Mouse (Mus musculus): ENCODE data around the gene Gdf1. TPM values are rescaled to one million over a fixed set of nuclear protein-coding genes. Genes with fewer than 3 reads are reported as not detected.

Gdf1 gene
- polyA plus RNA-seq, 1 experiment from 2014 or later: not detected

DNA sequence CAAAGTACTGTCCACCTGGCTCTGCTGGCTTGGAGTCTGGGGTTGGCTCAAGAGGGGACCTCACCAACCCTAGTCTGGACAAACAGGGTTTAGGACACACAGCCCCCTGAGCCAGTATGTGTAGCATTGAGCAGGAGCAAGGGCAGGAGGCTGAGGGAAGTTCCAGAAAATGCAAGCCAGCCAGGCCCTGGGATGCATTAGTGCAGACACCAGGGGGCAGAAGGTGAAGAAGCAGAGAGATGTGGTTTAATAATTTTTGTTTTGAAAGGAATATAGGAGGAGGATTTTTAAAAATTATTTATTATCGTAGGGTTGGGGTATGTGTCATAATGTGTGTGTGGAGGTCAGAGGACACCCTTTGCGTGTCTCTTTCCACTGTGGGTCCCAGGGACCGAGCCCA lies 5.9 kb upstream of the Gdf1 start:
- no peaks in the 10 kb centered on the region for H3K4me1 ChIP-seq (ENCODE audit: control insufficient read depth, insufficient read depth, low read length)
- H3K36me3 ChIP-seq (ENCODE audit: control insufficient read depth, insufficient read depth, low read length): peaks cover 80% of the 10 kb centered on the region
- ATAC-seq (ENCODE audit: low FRiP score, low TSS enrichment): no peak
- H3K27me3 ChIP-seq (ENCODE audit: control insufficient read depth, insufficient read depth, low read length): no peaks in the 10 kb centered on the region
- H3K9ac ChIP-seq (replicated peaks; ENCODE audit: low read length): no peak overlapping the region
- WGBS: 93% methylated on average over 3 of the region's 3 CpGs
- no peaks in the 10 kb centered on the region for H3K9me3 ChIP-seq (ENCODE audit: control insufficient read depth, low read length)
- no peak overlapping the region for H3K4me2 ChIP-seq (ENCODE audit: low read length)
- no peak for DNase-seq
- H3K4me3 ChIP-seq (replicated peaks; ENCODE audit: low read depth, low read length): no peak overlapping the region
- H3K27ac ChIP-seq (replicated peaks; ENCODE audit: low read depth, low read length): no peak overlapping the region

DNA sequence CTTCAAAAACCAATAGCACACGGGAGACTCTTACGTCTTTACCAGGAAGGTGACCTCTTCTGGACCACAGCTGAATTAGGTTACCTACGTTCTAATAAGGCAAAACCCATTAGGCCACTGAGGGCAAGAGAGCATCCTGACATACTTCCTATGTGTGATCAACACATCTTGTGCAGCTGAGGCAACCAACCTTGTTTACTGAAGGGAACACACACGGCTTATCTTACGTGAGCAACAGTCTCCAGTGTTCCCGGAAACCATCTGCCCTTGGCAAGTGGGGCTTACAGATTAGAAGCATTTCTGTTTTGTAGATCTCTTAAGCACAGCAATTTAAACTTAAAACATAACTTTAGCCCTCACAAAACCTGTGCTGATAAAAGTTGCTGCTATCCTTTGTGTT lies 2.1 kb upstream of the Gdf1 start:
- peaks cover 80% of the 10 kb centered on the region for H3K36me3 ChIP-seq (ENCODE audit: control insufficient read depth, insufficient read depth, low read length)
- no peak overlapping the region for H3K27ac ChIP-seq (replicated peaks; ENCODE audit: low read depth, low read length)
- ATAC-seq (ENCODE audit: low FRiP score, low TSS enrichment) (no peak), DNase-seq (no peak)
- H3K4me1 ChIP-seq (ENCODE audit: control insufficient read depth, insufficient read depth, low read length): peaks cover 15% of the 10 kb centered on the region; the same call in 1 of the 2 replicates
- H3K9ac ChIP-seq (replicated peaks; ENCODE audit: low read length): no peak overlapping the region
- 93% methylated on average over 6 of the region's 6 CpGs for WGBS
- H3K27me3 ChIP-seq (ENCODE audit: control insufficient read depth, insufficient read depth, low read length): no peaks in the 10 kb centered on the region
- no peaks in the 10 kb centered on the region for H3K9me3 ChIP-seq (ENCODE audit: control insufficient read depth, low read length)
- no peak overlapping the region for H3K4me3 ChIP-seq (replicated peaks; ENCODE audit: low read depth, low read length)
- no peak overlapping the region for H3K4me2 ChIP-seq (ENCODE audit: low read length)

DNA sequence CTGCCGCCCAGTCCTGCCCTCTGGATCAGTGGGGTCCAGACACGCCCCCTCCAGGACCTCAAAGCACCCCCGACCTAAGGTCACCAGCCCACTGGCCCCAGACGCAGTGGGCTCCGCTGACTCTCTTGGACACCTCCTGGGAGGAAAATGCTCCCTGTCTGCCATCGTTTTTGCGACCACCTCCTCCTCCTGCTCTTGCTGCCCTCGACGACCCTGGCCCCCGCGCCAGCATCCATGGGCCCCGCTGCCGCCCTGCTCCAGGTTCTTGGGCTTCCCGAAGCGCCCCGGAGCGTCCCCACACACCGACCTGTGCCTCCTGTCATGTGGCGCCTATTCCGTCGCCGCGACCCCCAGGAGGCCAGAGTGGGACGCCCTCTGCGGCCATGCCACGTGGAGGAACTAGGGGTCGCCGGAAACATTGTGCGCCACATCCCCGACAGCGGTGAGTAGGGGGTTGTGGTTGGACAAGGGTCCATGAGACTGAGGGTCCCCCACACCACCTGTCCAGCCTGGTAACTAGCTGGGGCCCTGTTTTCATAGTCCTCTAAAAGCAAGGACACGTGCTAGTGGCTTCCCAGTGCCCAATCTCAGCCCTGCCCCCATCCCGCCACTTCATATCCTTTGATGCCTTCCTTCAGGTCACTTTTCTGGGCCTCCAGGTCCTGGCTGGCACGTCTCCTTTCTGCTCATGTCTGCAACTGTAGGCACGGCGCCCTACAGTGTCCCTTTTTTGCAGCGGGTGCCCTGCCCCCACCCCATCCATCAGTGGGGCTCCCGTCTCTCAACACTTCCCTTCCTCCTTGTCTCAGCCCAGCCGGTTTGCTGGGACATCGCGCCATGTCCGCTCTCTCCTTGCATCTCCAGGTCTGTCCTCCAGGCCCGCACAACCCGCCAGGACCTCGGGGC lies 471 bp downstream of the Gdf1 start:
- H3K27ac ChIP-seq (replicated peaks; ENCODE audit: low read depth, low read length): peak overlapping the region; percentile 26; the same call in 1 of the 2 replicates
- H3K4me1 ChIP-seq (ENCODE audit: control insufficient read depth, insufficient read depth, low read length): peaks cover 15% of the 10 kb centered on the region; the same call in 1 of the 2 replicates
- no peak overlapping the region for H3K4me3 ChIP-seq (replicated peaks; ENCODE audit: low read depth, low read length)
- peaks cover 80% of the 10 kb centered on the region for H3K36me3 ChIP-seq (ENCODE audit: control insufficient read depth, insufficient read depth, low read length)
- peak; percentile 31 for DNase-seq
- no peaks in the 10 kb centered on the region for H3K27me3 ChIP-seq (ENCODE audit: control insufficient read depth, insufficient read depth, low read length)
- 0 out of 2 replicates have a peak overlapping the region, but pooled peaks have one; percentile 21 for H3K4me2 ChIP-seq (ENCODE audit: low read length)
- H3K9ac ChIP-seq (replicated peaks; ENCODE audit: low read length): no peak overlapping the region; the same call in 1 of the 2 replicates
- peak; percentile 11 for ATAC-seq (ENCODE audit: low FRiP score, low TSS enrichment)
- H3K9me3 ChIP-seq (ENCODE audit: control insufficient read depth, low read length): no peaks in the 10 kb centered on the region
- WGBS: 8% methylated on average over 45 of the region's 45 CpGs

DNA sequence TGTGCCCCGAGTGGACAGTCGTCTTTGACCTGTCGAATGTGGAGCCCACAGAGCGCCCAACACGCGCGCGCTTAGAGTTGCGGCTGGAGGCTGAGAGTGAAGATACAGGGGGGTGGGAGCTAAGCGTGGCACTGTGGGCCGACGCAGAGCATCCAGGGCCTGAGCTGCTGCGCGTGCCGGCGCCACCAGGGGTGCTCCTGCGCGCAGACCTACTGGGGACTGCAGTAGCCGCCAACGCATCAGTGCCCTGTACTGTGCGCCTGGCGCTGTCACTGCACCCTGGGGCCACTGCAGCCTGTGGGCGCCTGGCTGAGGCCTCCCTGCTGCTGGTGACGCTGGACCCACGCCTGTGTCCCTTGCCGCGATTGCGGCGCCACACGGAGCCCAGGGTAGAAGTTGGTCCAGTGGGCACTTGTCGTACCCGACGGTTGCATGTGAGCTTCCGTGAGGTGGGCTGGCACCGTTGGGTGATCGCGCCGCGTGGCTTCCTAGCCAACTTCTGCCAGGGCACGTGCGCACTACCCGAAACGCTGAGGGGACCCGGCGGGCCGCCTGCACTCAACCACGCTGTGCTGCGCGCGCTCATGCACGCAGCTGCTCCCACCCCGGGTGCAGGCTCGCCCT lies 1.2 kb downstream of the Gdf1 start:
- H3K36me3 ChIP-seq (ENCODE audit: control insufficient read depth, insufficient read depth, low read length): peaks cover 83% of the 10 kb centered on the region
- H3K9me3 ChIP-seq (ENCODE audit: control insufficient read depth, low read length): no peaks in the 10 kb centered on the region
- H3K9ac ChIP-seq (replicated peaks; ENCODE audit: low read length): 0 out of 2 replicates have a peak overlapping the region, but pooled peaks have one; percentile 12
- no peak overlapping the region for H3K4me3 ChIP-seq (replicated peaks; ENCODE audit: low read depth, low read length)
- WGBS: 23% methylated on average over 53 of the region's 53 CpGs
- H3K27me3 ChIP-seq (ENCODE audit: control insufficient read depth, insufficient read depth, low read length): no peaks in the 10 kb centered on the region
- DNase-seq (peak; percentile 82), ATAC-seq (ENCODE audit: low FRiP score, low TSS enrichment) (peak; percentile 74)
- H3K27ac ChIP-seq (replicated peaks; ENCODE audit: low read depth, low read length): peak overlapping the region; percentile 26; the same call in 1 of the 2 replicates
- H3K4me2 ChIP-seq (ENCODE audit: low read length): no peak overlapping the region; the same call in 1 of the 2 replicates
- peaks cover 15% of the 10 kb centered on the region; the same call in 1 of the 2 replicates for H3K4me1 ChIP-seq (ENCODE audit: control insufficient read depth, insufficient read depth, low read length)

DNA sequence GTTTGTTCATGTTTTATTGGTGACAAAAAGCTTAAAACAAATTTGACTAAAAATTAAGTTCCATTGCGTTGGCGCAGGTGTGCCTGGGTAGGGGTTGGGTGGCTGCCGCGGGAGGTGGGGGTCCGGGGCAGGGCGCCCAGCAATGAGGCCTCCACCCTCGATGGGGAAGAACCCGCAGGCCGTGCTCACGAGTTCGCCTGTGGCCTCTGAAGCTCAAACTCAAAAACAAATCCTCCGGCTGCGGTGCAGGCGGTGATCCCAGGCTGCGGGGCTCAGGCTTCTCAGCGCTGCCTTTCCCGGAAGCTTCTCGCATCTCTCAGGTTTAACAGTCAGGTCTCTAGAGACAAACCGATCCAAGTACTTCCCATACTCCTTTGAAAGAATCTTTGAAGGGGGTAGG lies 1.9 kb downstream of the Gdf1 start:
- no peak overlapping the region for H3K4me2 ChIP-seq (ENCODE audit: low read length)
- peak overlapping the region; percentile 57; the same call in 1 of the 2 replicates for H3K27ac ChIP-seq (replicated peaks; ENCODE audit: low read depth, low read length)
- peak overlapping the region; percentile 23; the same call in 1 of the 2 replicates for H3K9ac ChIP-seq (replicated peaks; ENCODE audit: low read length)

GRCm38 (mm10) chr8:70332070-70332877 lies 2.7 kb downstream of the Gdf1 start:
- no peaks in the 10 kb centered on the region for H3K9me3 ChIP-seq (ENCODE audit: control insufficient read depth, low read length)
- no peak overlapping the region for H3K9ac ChIP-seq (replicated peaks; ENCODE audit: low read length)
- no peaks in the 10 kb centered on the region for H3K27me3 ChIP-seq (ENCODE audit: control insufficient read depth, insufficient read depth, low read length)
- peaks cover 86% of the 10 kb centered on the region for H3K36me3 ChIP-seq (ENCODE audit: control insufficient read depth, insufficient read depth, low read length)
- WGBS: 25% methylated on average over 41 of the region's 41 CpGs
- ATAC-seq (ENCODE audit: low FRiP score, low TSS enrichment): peak; percentile 79
- H3K27ac ChIP-seq (replicated peaks; ENCODE audit: low read depth, low read length): peak overlapping the region; percentile 52
- no peak overlapping the region for H3K4me3 ChIP-seq (replicated peaks; ENCODE audit: low read depth, low read length)
- DNase-seq: peak; percentile 92
- peak overlapping the region; percentile 29; the same call in 1 of the 2 replicates for H3K4me2 ChIP-seq (ENCODE audit: low read length)
- H3K4me1 ChIP-seq (ENCODE audit: control insufficient read depth, insufficient read depth, low read length): peaks cover 15% of the 10 kb centered on the region; the same call in 1 of the 2 replicates

More for the DNA sequence above, 1.9 kb downstream of the Gdf1 start:
- DNase-seq (peak; percentile 64), ATAC-seq (ENCODE audit: low FRiP score, low TSS enrichment) (no peak)
- H3K4me1 ChIP-seq (ENCODE audit: control insufficient read depth, insufficient read depth, low read length): peaks cover 15% of the 10 kb centered on the region; the same call in 1 of the 2 replicates
- H3K9me3 ChIP-seq (ENCODE audit: control insufficient read depth, low read length): no peaks in the 10 kb centered on the region
- H3K27me3 ChIP-seq (ENCODE audit: control insufficient read depth, insufficient read depth, low read length): no peaks in the 10 kb centered on the region
- WGBS: 50% methylated on average over 19 of the region's 19 CpGs
- H3K4me3 ChIP-seq (replicated peaks; ENCODE audit: low read depth, low read length): no peak overlapping the region
- H3K36me3 ChIP-seq (ENCODE audit: control insufficient read depth, insufficient read depth, low read length): peaks cover 83% of the 10 kb centered on the region

GRCm38 (mm10) chr8:70332878-70333202 lies 3.2 kb downstream of the Gdf1 start:
- DNase-seq: no peak
- Histone ChIP-seq H3K4me1 (ENCODE audit: control insufficient read depth, insufficient read depth, low read length) (peaks cover 15% of the 10 kb centered on the region; the same call in 1 of the 2 replicates), H3K36me3 (ENCODE audit: control insufficient read depth, insufficient read depth, low read length) (peaks cover 89% of the 10 kb centered on the region), H3K9ac (replicated peaks; ENCODE audit: low read length) (no peak overlapping the region), H3K4me2 (ENCODE audit: low read length) (no peak overlapping the region), H3K27me3 (ENCODE audit: control insufficient read depth, insufficient read depth, low read length) (no peaks in the 10 kb centered on the region), H3K9me3 (ENCODE audit: control insufficient read depth, low read length) (no peaks in the 10 kb centered on the region), H3K27ac (replicated peaks; ENCODE audit: low read depth, low read length) (no peak overlapping the region), H3K4me3 (replicated peaks; ENCODE audit: low read depth, low read length) (no peak overlapping the region)
- no peak for ATAC-seq (ENCODE audit: low FRiP score, low TSS enrichment)
- WGBS: 95% methylated on average over 6 of the region's 6 CpGs

DNA sequence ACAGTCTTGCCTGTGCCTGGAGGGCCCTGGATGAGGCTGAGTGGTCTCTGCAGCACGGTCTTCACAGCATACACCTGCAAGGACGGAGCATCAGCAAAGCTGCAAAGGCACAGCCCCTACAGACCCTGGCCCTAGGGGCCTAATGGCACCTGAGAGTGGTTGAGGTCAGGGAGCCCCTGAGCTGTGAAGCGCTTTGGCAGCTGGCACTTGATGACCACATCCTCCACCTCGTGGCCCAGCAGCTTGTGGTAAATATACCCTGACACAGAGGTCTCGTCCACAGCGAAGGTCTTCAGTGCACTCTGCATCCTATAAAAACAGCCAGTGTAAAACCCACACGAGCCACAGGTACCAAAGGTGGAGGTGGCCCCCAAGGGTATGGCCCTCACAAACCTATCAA lies 9.3 kb downstream of the Gdf1 start:
- 97% methylated on average over 7 of the region's 7 CpGs for WGBS
- H3K4me3 ChIP-seq (replicated peaks; ENCODE audit: low read depth, low read length): no peak overlapping the region
- no peak for ATAC-seq (ENCODE audit: low FRiP score, low TSS enrichment)
- DNase-seq: no peak
- no peaks in the 10 kb centered on the region for H3K27me3 ChIP-seq (ENCODE audit: control insufficient read depth, insufficient read depth, low read length)
- no peak overlapping the region for H3K9ac ChIP-seq (replicated peaks; ENCODE audit: low read length)
- H3K27ac ChIP-seq (replicated peaks; ENCODE audit: low read depth, low read length): no peak overlapping the region
- no peaks in the 10 kb centered on the region for H3K9me3 ChIP-seq (ENCODE audit: control insufficient read depth, low read length)
- no peaks in the 10 kb centered on the region for H3K4me1 ChIP-seq (ENCODE audit: control insufficient read depth, insufficient read depth, low read length)
- no peak overlapping the region for H3K4me2 ChIP-seq (ENCODE audit: low read length)
- peaks cover 97% of the 10 kb centered on the region for H3K36me3 ChIP-seq (ENCODE audit: control insufficient read depth, insufficient read depth, low read length)

Measured in midbrain, embryonic 14.5 days (tissue).